ENCODE assay signal across 25 mouse cellular contexts in genomic region chr12:79956351-79956750, GRCm38 (mm10).
A peak's percentile ranks its signal among the peaks of the same experiment; 100 is the strongest.
DNase-seq lines count a peak whose midpoint lies in the region; ATAC-seq and TF ChIP-seq lines count a peak whose summit lies in the region.
"Had no signal": no experiment of that assay in that cellular context is flagged by ENCODE, and none has a peak within 500 bp of the region (broad histone marks: within the 10 kb centered on the region; RNA-seq: fewer than 3 reads in every experiment).

No protein-coding gene starts in this region.

- no peak for ATAC-seq in forebrain, postnatal 0 days
- no peak for ATAC-seq in midbrain, postnatal 0 days (ENCODE audit: low FRiP score)
- ATAC-seq: activated CD4-positive, CD25-positive, alpha-beta regulatory T cell, adult 4 months; CD4-positive, CD25-positive, alpha-beta regulatory T cell, adult 4 months; forebrain, embryonic 14.5 days; forebrain, embryonic 16.5 days; Patski had no signal

- DNase-seq in forebrain, embryonic 10.5 days (ENCODE audit: extremely low spot score, low spot score) = no peak
- no peak for DNase-seq in forebrain, postnatal 0 days
- DNase-seq in heart, embryonic 10.5 days (ENCODE audit: low spot score) = peak; percentile 70
- DNase-seq in heart, postnatal 14 days = no peak
- DNase-seq in midbrain, embryonic 10.5 days (ENCODE audit: low spot score) = no peak
- no peak for DNase-seq in midbrain, postnatal 0 days (ENCODE audit: low spot score)
- no peak for DNase-seq in embryonic facial prominence, embryonic 10.5 days (ENCODE audit: low spot score)
- no peak for DNase-seq in left cerebral cortex, adult 18-20 months (ENCODE audit: low spot score in 2 of 2)
- DNase-seq: adrenal gland, adult 8-10 months; adrenal gland, postnatal 14 days; adrenal gland, postnatal 36 days; B cell, adult 2 months; cerebellum, adult 11-12 months; cerebellum, adult 2 months; cerebellum, adult 9-10 months; cerebellum, postnatal 10 days; cerebellum, postnatal 25 days had no signal

- no peak overlapping the region for H3K4me2 ChIP-seq in forebrain, postnatal 0 days (ENCODE audit: low read depth)
- H3K4me2 ChIP-seq in midbrain, postnatal 0 days (ENCODE audit: low read depth, low read length, poor library complexity, severe bottlenecking) = no peak overlapping the region
- H3K4me2 ChIP-seq: forebrain, embryonic 12.5 days had no signal

- H3K36me3 ChIP-seq in forebrain, embryonic 10.5 days (replicated peaks) = no peaks in the 10 kb centered on the region
- no peaks in the 10 kb centered on the region for H3K36me3 ChIP-seq in forebrain, postnatal 0 days (ENCODE audit: insufficient read depth)
- H3K36me3 ChIP-seq in heart, embryonic 10.5 days = no peaks in the 10 kb centered on the region
- no peaks in the 10 kb centered on the region for H3K36me3 ChIP-seq in midbrain, embryonic 10.5 days
- H3K36me3 ChIP-seq in midbrain, postnatal 0 days (ENCODE audit: insufficient read depth, low read length) = no peaks in the 10 kb centered on the region
- no peaks in the 10 kb centered on the region for H3K36me3 ChIP-seq in embryonic facial prominence, embryonic 10.5 days (replicated peaks)
- H3K36me3 ChIP-seq: forebrain, embryonic 12.5 days; G1E had no signal

- H3K4me1 ChIP-seq in forebrain, embryonic 10.5 days = peaks cover 20% of the 10 kb centered on the region
- no peaks in the 10 kb centered on the region for H3K4me1 ChIP-seq in forebrain, postnatal 0 days (ENCODE audit: insufficient read depth)
- peaks cover 23% of the 10 kb centered on the region for H3K4me1 ChIP-seq in heart, embryonic 10.5 days
- peaks cover 33% of the 10 kb centered on the region for H3K4me1 ChIP-seq in midbrain, embryonic 10.5 days
- no peaks in the 10 kb centered on the region for H3K4me1 ChIP-seq in midbrain, postnatal 0 days (ENCODE audit: insufficient read depth, low read length)
- peaks cover 42% of the 10 kb centered on the region for H3K4me1 ChIP-seq in embryonic facial prominence, embryonic 10.5 days

- 0 out of 2 replicates have a peak overlapping the region, but pooled peaks have one; percentile 35 for H3K27ac ChIP-seq in forebrain, embryonic 10.5 days
- H3K27ac ChIP-seq in forebrain, postnatal 0 days (ENCODE audit: low read depth, low read length) = no peak overlapping the region
- H3K27ac ChIP-seq in heart, embryonic 10.5 days = 0 out of 2 replicates have a peak overlapping the region, but pooled peaks have one; percentile 53
- 0 out of 2 replicates have a peak overlapping the region, but pooled peaks have one; percentile 57 for H3K27ac ChIP-seq in midbrain, embryonic 10.5 days (replicated peaks)
- H3K27ac ChIP-seq in midbrain, postnatal 0 days (ENCODE audit: low read depth, low read length) = no peak overlapping the region
- H3K27ac ChIP-seq in embryonic facial prominence, embryonic 10.5 days (replicated peaks) = 0 out of 2 replicates have a peak overlapping the region, but pooled peaks have one; percentile 10
- H3K27ac ChIP-seq: forebrain, embryonic 12.5 days had no signal

- no peak overlapping the region for H3K9ac ChIP-seq in forebrain, postnatal 0 days
- H3K9ac ChIP-seq in midbrain, postnatal 0 days (replicated peaks; ENCODE audit: low read length, poor library complexity, severe bottlenecking) = no peak overlapping the region
- H3K9ac ChIP-seq: forebrain, embryonic 12.5 days had no signal

- H3K4me3 ChIP-seq in forebrain, embryonic 10.5 days = no peak overlapping the region
- H3K4me3 ChIP-seq in forebrain, postnatal 0 days (ENCODE audit: low read depth, low read length) = no peak overlapping the region
- no peak overlapping the region for H3K4me3 ChIP-seq in heart, embryonic 10.5 days
- H3K4me3 ChIP-seq in midbrain, embryonic 10.5 days = no peak overlapping the region
- no peak overlapping the region for H3K4me3 ChIP-seq in midbrain, postnatal 0 days (ENCODE audit: low read depth, low read length)
- H3K4me3 ChIP-seq in embryonic facial prominence, embryonic 10.5 days = no peak overlapping the region
- H3K4me3 ChIP-seq: forebrain, embryonic 12.5 days had no signal

- TF ChIP-seq CTCF in forebrain, postnatal 0 days (IDR thresholded peaks at IDR 0.05; ENCODE audit: low read depth) = no peak
- TF ChIP-seq CTCF in midbrain, postnatal 0 days (IDR thresholded peaks at IDR 0.05) = no peak

- no peaks in the 10 kb centered on the region for H3K9me3 ChIP-seq in forebrain, embryonic 10.5 days
- H3K9me3 ChIP-seq in forebrain, postnatal 0 days (ENCODE audit: low read length) = no peaks in the 10 kb centered on the region
- H3K9me3 ChIP-seq in heart, embryonic 10.5 days = no peaks in the 10 kb centered on the region
- no peaks in the 10 kb centered on the region for H3K9me3 ChIP-seq in midbrain, embryonic 10.5 days (replicated peaks)
- H3K9me3 ChIP-seq in midbrain, postnatal 0 days (ENCODE audit: low read length) = no peaks in the 10 kb centered on the region
- H3K9me3 ChIP-seq in embryonic facial prominence, embryonic 10.5 days = no peaks in the 10 kb centered on the region
- H3K9me3 ChIP-seq: forebrain, embryonic 12.5 days; G1E had no signal

- WGBS in forebrain, embryonic 10.5 days = 90% methylated on average over 6 of the region's 6 CpGs
- WGBS in forebrain, postnatal 0 days = 93% methylated on average over 6 of the region's 6 CpGs
- 64% methylated on average over 6 of the region's 6 CpGs for WGBS in heart, embryonic 10.5 days
- WGBS in midbrain, embryonic 10.5 days = 92% methylated on average over 6 of the region's 6 CpGs
- 89% methylated on average over 6 of the region's 6 CpGs for WGBS in midbrain, postnatal 0 days
- 88% methylated on average over 6 of the region's 6 CpGs for WGBS in embryonic facial prominence, embryonic 10.5 days

- intact Hi-C loops in heart, postnatal 14 days (cut with DNase I) = no loop called here

- H3K27me3 ChIP-seq in forebrain, embryonic 10.5 days (ENCODE audit: poor library complexity, severe bottlenecking) = no peaks in the 10 kb centered on the region
- no peaks in the 10 kb centered on the region for H3K27me3 ChIP-seq in forebrain, postnatal 0 days (ENCODE audit: insufficient read depth, low read length)
- 0 out of 2 replicates have a peak, but pooled peaks cover 6% of the 10 kb centered on the region for H3K27me3 ChIP-seq in heart, embryonic 10.5 days (ENCODE audit: insufficient read depth, poor library complexity, severe bottlenecking)
- H3K27me3 ChIP-seq in midbrain, embryonic 10.5 days (ENCODE audit: low read depth, poor library complexity, severe bottlenecking) = peaks cover 29% of the 10 kb centered on the region
- no peaks in the 10 kb centered on the region for H3K27me3 ChIP-seq in midbrain, postnatal 0 days (ENCODE audit: insufficient read depth, low read length)
- H3K27me3 ChIP-seq in embryonic facial prominence, embryonic 10.5 days (replicated peaks; ENCODE audit: low read depth, poor library complexity, severe bottlenecking) = no peaks in the 10 kb centered on the region
- H3K27me3 ChIP-seq: CH12.LX; forebrain, embryonic 12.5 days; Patski had no signal

Comparison
In these comparisons a context has a peak if more than half of its experiments do, and no peak if none do; other contexts are left out.
1. H3K27ac ChIP-seq: peak in forebrain, embryonic 10.5 days (single experiment), heart, embryonic 10.5 days (single experiment), midbrain, embryonic 10.5 days (single experiment) and embryonic facial prominence, embryonic 10.5 days (single experiment); none in forebrain, postnatal 0 days (single experiment) and midbrain, postnatal 0 days (single experiment).